Mouse (Mus musculus): Measurements from ENCODE around the gene Atp2b4. TPM values are rescaled to one million over a fixed set of nuclear protein-coding genes. Genes with fewer than 3 reads are reported as not detected.

The Atp2b4 gene
- 6.9 TPM for polyA plus RNA-seq (2015; fragmentation: Illumina TruSeq; extraction: RNeasy Lipid Tissue Mini Kit (QIAGEN cat#74804); ENCODE audit: insufficient read depth, low read depth, low replicate concordance)

GRCm38 (mm10) chr1:133800948-133801393 is at the start of gene Atp2b4:
Gene Atp2b4 (minus strand): TSS chr1:133801041.

GRCm38 (mm10) chr1:133689897-133690296 is 110.9 kb downstream of the Atp2b4 start, which contains the start of gene Lax1:
Gene Lax1 (minus strand): TSS chr1:133690108.

GRCm38 (mm10) chr1:133661203-133661933 is 139.5 kb downstream of the Atp2b4 start, which contains the start of gene Gm38394:
Gene Gm38394 (minus strand): TSS chr1:133661318.

GRCm38 (mm10) chr1:133660466-133661202 is 140.2 kb downstream of the Atp2b4 start, which contains the start of gene Zbed6:
Gene Zbed6 (minus strand): TSS chr1:133660885.

Other genes with a start within 250 kb of the Atp2b4 start
- 36.5 TPM for gene Snrpe, start 190.8 kb downstream of the Atp2b4 start, polyA plus RNA-seq (2015; fragmentation: Illumina TruSeq; extraction: RNeasy Lipid Tissue Mini Kit (QIAGEN cat#74804); ENCODE audit: insufficient read depth, low read depth, low replicate concordance)
- 1.4 TPM for gene Zbed6, start 140.2 kb downstream of the Atp2b4 start, polyA plus RNA-seq (2015; fragmentation: Illumina TruSeq; extraction: RNeasy Lipid Tissue Mini Kit (QIAGEN cat#74804); ENCODE audit: insufficient read depth, low read depth, low replicate concordance)
- gene Gm38394, start 139.7 kb downstream of the Atp2b4 start, polyA plus RNA-seq (2015; fragmentation: Illumina TruSeq; extraction: RNeasy Lipid Tissue Mini Kit (QIAGEN cat#74804); ENCODE audit: insufficient read depth, low read depth, low replicate concordance): 4.1 TPM
- gene Lax1, start 110.9 kb downstream of the Atp2b4 start, polyA plus RNA-seq (2015; fragmentation: Illumina TruSeq; extraction: RNeasy Lipid Tissue Mini Kit (QIAGEN cat#74804); ENCODE audit: insufficient read depth, low read depth, low replicate concordance): 0.83 TPM
- not detected for gene Optc, start 107.0 kb upstream of the Atp2b4 start, polyA plus RNA-seq (2015; fragmentation: Illumina TruSeq; extraction: RNeasy Lipid Tissue Mini Kit (QIAGEN cat#74804); ENCODE audit: insufficient read depth, low read depth, low replicate concordance)
- gene Prelp, start 120.4 kb upstream of the Atp2b4 start, polyA plus RNA-seq (2015; fragmentation: Illumina TruSeq; extraction: RNeasy Lipid Tissue Mini Kit (QIAGEN cat#74804); ENCODE audit: insufficient read depth, low read depth, low replicate concordance): 20.3 TPM
- gene Fmod, start 236.2 kb upstream of the Atp2b4 start, polyA plus RNA-seq (2015; fragmentation: Illumina TruSeq; extraction: RNeasy Lipid Tissue Mini Kit (QIAGEN cat#74804); ENCODE audit: insufficient read depth, low read depth, low replicate concordance): 12.6 TPM

Data from pancreas, adult 10 weeks (tissue).